Mouse (Mus musculus) cortical plate, adult 2 months (tissue): ENCODE measurements around the gene Cxcr4.

Source experiments
- CTCF ChIP-seq: fragments of 200-500 bp; IDR thresholded peaks from 2 replicates; pipeline ENCODE4 v1.5.1; 2011; ENCODE audit warnings: mild to moderate bottlenecking, control low read depth, low read length; ENCODE audit not compliant: insufficient read depth; ENCODE audit errors: extremely low read depth
- POLR2A ChIP-seq: fragments of 200-500 bp; IDR thresholded peaks from 2 replicates; pipeline ENCODE4 v1.6.1; 2011; ENCODE audit warnings: mild to moderate bottlenecking, low read length, control low read depth; ENCODE audit not compliant: insufficient read depth; ENCODE audit errors: extremely low read depth

DNA sequence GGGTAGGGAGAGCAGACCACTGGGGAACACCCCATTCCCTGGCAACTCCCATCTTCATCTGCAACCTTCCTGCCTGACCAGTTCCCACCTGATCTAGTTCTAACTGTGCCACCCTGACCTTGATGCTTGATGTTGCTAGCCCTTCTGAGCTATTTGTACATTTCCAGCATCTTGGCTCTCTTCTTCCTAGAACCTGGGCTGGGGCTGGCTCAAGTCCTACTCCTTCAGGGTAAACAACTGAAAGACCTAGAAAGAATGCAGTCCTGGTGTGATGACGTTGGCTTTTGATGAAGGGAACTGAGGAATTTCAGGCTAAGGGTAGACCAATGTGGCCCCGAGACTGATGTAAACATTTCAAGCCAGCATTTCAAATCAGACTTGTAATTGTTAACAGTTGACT is 24.5 kb upstream of the Cxcr4 start:
- TF ChIP-seq CTCF (no peak), POLR2A (no peak)
